Mouse (Mus musculus) splenic B cell, adult 2 months (primary cell): ENCODE data around the gene Nr2f6.

Experiments used
- DNase-seq: peaks from one replicate; pipeline ENCODE4 v3.0.0-alpha.2; 2011; ENCODE audit warnings: low read depth, low spot score
- H3K27me3 ChIP-seq: 2 replicates; pipeline ENCODE4 v1.6.1; 2012; ENCODE audit warnings: mild to moderate bottlenecking, low read length, moderate library complexity, mixed read lengths; ENCODE audit not compliant: control insufficient read depth, poor library complexity, insufficient read depth, severe bottlenecking
- H3K36me3 ChIP-seq: 2 replicates; pipeline ENCODE4 v1.6.1; 2012; ENCODE audit warnings: mild to moderate bottlenecking, low read length, moderate library complexity, mixed read lengths; ENCODE audit not compliant: control insufficient read depth, poor library complexity, insufficient read depth, severe bottlenecking

Nr2f6 gene

DNA sequence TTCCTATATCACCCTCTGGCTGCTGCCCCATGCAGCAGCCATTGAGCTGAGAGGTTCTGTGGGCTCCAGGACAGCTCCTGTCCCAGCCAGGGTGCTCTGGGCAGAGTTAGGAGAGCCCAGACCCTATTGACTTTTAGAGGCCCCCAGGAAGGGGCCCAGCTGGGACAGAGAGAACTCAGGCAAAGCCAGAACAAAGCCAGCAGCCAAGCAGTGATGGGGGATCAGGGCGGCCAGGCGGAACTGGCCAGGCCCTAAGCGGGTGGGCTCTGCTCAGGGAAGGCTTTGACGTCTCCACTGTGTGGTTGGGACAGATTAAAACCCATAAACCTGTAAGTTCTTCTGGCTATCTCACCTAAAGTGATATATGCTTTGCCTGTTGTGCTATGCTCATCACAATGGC, 2.8 kb downstream of the Nr2f6 start:
- Histone ChIP-seq H3K36me3 (no peaks in the 10 kb centered on the region), H3K27me3 (no peaks in the 10 kb centered on the region)

GRCm38 (mm10) chr8:71376423-71377030, 5.2 kb downstream of the Nr2f6 start:
- Histone ChIP-seq H3K27me3 (no peaks in the 10 kb centered on the region), H3K36me3 (no peaks in the 10 kb centered on the region; the same call in 1 of the 2 replicates)
- DNase-seq: no peak

More for the DNA sequence above, 2.8 kb downstream of the Nr2f6 start:
- DNase-seq: no peak

DNA sequence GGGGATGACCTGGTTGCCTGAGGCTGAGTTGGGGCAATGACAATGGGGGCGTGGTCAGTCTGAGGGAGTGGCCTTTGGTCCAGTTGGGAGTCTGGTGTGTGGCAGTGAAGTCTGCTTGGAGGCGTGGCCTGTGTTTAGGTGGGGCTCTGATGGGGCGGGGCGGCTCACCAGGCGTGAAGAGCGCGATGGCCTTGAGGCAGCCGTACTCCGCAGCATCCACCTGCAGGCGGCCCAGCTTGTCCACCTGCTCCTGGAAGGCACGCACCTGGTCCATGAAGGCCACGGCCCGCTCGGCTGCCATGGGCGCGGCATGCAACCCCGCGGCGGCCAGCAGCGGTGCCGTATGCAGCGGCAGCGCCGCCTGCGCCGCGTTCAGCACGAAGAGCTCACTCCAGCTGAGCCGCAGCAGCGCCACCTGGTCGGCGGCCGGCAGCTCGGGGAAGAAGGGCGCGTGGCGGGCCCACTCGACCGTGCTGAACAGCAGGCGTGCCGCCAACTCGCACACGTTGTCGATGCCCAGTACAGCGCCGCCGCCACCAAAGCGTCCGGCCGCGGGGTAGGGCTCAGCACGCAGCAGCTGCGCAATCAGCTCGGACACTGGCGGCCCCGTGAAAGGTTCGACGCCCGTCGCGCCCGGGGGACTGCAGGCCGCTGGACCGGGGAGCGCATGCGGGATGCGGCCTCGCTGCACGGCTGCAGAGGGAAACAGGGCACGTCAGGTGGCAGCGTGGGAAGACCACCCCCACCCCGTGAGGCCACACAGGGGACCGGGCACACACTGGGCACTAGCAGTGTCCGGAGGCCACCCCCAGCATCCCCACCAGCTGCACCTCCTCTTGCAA, 6.0 kb downstream of the Nr2f6 start:
- H3K27me3 ChIP-seq: no peaks in the 10 kb centered on the region
- peak; percentile 83 for DNase-seq
- H3K36me3 ChIP-seq: no peaks in the 10 kb centered on the region; the same call in 1 of the 2 replicates

GRCm38 (mm10) chr8:71374616-71375206, 7.0 kb downstream of the Nr2f6 start:
- H3K36me3 ChIP-seq: no peaks in the 10 kb centered on the region; the same call in 1 of the 2 replicates
- no peaks in the 10 kb centered on the region for H3K27me3 ChIP-seq
- peak; percentile 26 for DNase-seq

GRCm38 (mm10) chr8:71373000-71373399, 8.8 kb downstream of the Nr2f6 start:
- Histone ChIP-seq H3K36me3 (no peaks in the 10 kb centered on the region; the same call in none of the 2 replicates), H3K27me3 (no peaks in the 10 kb centered on the region)
- no peak for DNase-seq

GRCm38 (mm10) chr8:71372427-71372826, 9.3 kb downstream of the Nr2f6 start:
- H3K36me3 ChIP-seq: no peaks in the 10 kb centered on the region; the same call in none of the 2 replicates
- no peak for DNase-seq
- H3K27me3 ChIP-seq: no peaks in the 10 kb centered on the region

DNA sequence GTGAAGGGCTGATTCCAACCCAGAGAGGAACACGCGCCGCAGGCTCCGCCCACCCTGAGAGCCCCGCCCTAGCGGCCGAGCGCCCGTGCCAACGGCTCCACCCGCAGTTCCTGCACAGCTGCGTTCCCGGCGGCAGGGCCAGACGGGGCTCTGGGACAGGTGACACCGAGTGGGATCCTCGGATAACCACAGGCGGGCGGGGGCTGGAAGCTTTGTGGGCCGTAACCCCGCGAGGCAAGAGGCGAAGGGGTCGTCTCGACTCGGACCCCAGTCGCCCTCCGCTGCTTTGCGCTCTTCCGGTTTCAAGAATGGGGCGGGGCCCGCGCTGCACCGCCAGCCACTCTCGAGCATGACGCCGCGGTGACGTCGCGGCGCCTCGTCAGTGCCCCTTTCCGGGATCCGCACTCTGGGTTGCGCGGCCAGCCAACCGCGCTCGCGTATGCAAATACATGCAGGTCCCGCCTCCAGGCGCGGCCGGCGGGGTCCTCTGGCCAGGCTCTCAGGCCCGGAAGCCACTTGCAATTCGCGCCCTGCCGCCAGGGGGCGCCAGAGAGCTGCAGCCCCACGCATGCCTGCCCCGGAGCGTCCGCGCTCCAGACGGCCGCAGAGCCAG, 10.4 kb downstream of the Nr2f6 start, which contains the start of gene Ocel1:
Gene Ocel1, plus strand, starts transcription at position 63 of the 613 bp plus-strand sequence.
- peak; percentile 99 for DNase-seq
- H3K27me3 ChIP-seq: no peaks in the 10 kb centered on the region
- H3K36me3 ChIP-seq: no peaks in the 10 kb centered on the region; the same call in none of the 2 replicates

DNA sequence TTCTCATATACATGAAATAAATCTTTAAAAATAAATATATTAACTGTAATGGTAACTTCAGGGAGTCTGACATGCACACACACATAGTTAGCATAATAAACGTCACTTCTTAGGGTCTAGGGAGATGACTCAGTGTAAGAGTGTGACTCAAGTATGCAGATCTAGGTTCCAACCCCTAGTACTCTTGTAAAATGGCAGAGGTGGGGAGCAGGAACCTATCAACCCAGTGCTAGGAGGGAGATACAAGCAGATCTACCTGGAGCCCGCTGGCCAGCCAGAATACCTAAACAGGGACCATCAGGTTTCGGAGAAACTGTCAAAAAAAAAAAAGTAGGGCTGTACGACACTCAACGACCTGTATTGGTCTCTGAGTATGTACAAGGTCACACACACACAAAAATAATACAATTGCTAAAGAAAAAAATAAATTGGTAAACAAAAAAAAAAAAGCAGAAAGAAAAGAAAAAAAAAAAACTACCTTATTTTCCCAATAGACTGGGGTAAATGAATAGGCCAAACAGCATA, 11.0 kb downstream of the Nr2f6 start:
- Histone ChIP-seq H3K27me3 (no peaks in the 10 kb centered on the region), H3K36me3 (no peaks in the 10 kb centered on the region; the same call in none of the 2 replicates)
- DNase-seq: no peak

DNA sequence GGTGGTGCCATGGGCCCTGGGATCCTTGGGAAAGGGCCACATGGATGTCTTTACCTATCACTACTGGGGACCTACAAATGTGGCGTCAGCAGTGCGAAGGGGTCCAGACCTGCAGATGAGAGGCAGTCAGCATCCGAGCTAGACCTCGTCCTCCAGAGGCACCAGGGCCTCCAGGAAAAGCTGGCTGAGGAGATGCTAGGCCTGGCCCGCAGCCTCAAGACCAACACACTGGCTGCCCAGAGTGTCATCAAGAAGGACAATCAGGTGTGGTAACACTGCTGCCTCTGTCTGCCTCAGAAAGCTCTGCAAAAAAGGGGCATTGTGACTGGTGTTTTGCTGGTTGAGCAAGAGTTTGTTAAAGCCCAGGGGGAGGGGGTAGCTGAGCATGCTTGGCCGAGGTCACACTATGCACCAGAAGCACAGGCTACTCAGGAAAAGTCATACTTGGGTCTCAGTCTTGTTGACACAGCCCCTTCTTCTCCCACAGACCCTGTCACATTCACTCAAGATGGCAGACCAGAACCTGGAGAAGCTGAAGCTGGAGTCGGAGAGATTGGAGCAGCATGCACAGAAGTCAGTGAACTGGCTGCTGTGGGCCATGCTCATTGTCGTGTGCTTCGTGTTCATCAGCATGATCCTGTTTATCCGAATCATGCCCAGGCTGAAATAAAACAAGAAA, 12.6 kb downstream of the Nr2f6 start:
- Histone ChIP-seq H3K27me3 (no peaks in the 10 kb centered on the region), H3K36me3 (no peaks in the 10 kb centered on the region; the same call in none of the 2 replicates)
- DNase-seq: no peak

- no peaks in the 10 kb centered on the region for H3K27me3 ChIP-seq
- no peak for DNase-seq
- H3K36me3 ChIP-seq: no peaks in the 10 kb centered on the region; the same call in none of the 2 replicates
These were observed 13.4 kb downstream of the Nr2f6 start for GRCm38 (mm10) chr8:71368366-71368765.

GRCm38 (mm10) chr8:71367529-71368176, 14.1 kb downstream of the Nr2f6 start:
- Histone ChIP-seq H3K36me3 (no peaks in the 10 kb centered on the region; the same call in none of the 2 replicates), H3K27me3 (no peaks in the 10 kb centered on the region)
- no peak for DNase-seq

DNA sequence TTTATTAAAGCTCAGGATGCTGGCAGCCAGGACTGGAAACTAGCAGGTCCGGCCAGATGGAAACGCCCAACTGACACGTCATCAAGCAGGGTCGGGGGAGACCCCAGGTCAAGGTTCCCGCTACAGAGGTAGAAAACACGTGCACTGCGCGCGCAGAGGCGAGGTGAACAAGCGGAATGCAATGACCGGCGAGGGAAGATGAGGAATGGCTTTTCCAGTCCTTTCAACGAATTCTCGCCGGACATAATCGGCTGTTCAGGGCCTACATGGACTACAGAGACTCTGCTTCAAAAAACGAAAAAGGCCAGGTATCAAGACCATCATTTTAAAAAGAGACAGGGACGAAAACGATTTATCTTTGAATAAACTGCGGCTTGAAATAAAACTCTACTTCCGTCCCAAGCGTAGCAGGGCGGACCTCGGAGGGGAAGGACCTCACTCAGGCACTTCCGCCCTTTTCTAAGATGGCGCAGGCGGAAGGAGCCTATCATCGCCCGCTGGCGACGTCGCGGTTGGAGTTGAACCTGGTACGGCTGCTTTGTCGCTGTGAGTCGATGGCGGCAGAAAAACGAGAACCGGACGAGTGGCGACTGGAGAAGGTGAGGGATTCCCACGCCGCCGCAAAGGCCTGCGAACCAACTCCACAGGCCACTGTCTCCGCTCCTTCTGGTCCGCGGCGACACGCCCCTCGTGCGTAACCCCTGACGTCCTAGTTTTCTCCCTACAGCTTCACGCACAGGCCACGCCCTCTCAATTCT, 14.8 kb downstream of the Nr2f6 start, which contains the start of gene Use1:
Gene Use1, plus strand, starts transcription at position 78 of the 758 bp plus-strand sequence.
- Histone ChIP-seq H3K27me3 (no peaks in the 10 kb centered on the region), H3K36me3 (no peaks in the 10 kb centered on the region; the same call in none of the 2 replicates)
- peak; percentile 94 for DNase-seq

GRCm38 (mm10) chr8:71358026-71358425, 23.7 kb downstream of the Nr2f6 start:
- Histone ChIP-seq H3K27me3 (no peaks in the 10 kb centered on the region), H3K36me3 (peaks cover 10% of the 10 kb centered on the region)
- no peak for DNase-seq
